Mouse (Mus musculus): ENCODE measurements around the gene Prps1. TPM values are rescaled to one million over a fixed set of nuclear protein-coding genes. Genes with fewer than 3 reads are reported as not detected.
A peak's percentile ranks its signal among the peaks of the same experiment; 100 is the strongest.
"Not testable (repeated sequence)": the region's sequence is repeated elsewhere in the genome, so short reads cannot be mapped to it uniquely, and the experiment has no call there.

The Prps1 gene
- polyA plus RNA-seq, 1 experiment from 2014 or later: 81.5 TPM

- H3K36me3 ChIP-seq (ENCODE audit: control insufficient read depth, insufficient read depth, low read length): no peaks in the 10 kb centered on the region
- H3K27ac ChIP-seq (ENCODE audit: low read depth, low read length): no peak overlapping the region
- no peak for ATAC-seq (replicated peaks; ENCODE audit: low FRiP score)
- DNase-seq (ENCODE audit: low spot score): no peak
- no peak overlapping the region for H3K4me2 ChIP-seq (ENCODE audit: low read depth, low read length, severe bottlenecking)
- WGBS: 71% methylated on average over 6 of the region's 6 CpGs
- no peaks in the 10 kb centered on the region; the same call in 1 of the 2 replicates for H3K27me3 ChIP-seq (ENCODE audit: control insufficient read depth, insufficient read depth, low read length)
- no peaks in the 10 kb centered on the region for H3K9me3 ChIP-seq (ENCODE audit: control insufficient read depth, low read length)
- no peak overlapping the region for H3K9ac ChIP-seq (ENCODE audit: low read length)
- no peak overlapping the region for H3K4me3 ChIP-seq (ENCODE audit: low read depth, low read length)
- peaks cover 4% of the 10 kb centered on the region; the same call in 1 of the 2 replicates for H3K4me1 ChIP-seq (replicated peaks; ENCODE audit: control insufficient read depth, insufficient read depth, low read length)
Measured at GRCm38 (mm10) chrX:140506436-140507180, 50.2 kb downstream of the Prps1 start.

DNA sequence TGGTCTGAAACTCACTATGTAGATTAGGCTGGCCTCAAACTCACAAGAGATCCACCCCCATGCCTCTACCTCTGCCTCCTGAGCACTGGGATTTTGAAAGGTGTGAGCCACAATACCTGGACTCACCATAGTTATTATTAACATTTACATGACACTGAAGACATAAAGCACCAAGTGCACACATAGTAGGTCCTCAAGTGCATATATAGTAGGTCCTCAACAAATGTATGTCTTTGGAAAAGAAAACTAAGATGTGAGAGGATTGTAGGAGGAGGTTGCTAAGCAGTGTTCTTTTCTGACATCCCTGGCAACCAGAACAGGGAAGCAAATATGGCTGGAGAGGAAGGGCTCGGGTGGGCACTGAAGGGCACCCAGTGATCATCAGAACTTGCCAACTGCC, 51.0 kb downstream of the Prps1 start:
- no peak for ATAC-seq (replicated peaks; ENCODE audit: low FRiP score)
- 85% methylated on average over 1 of the region's 1 CpGs for WGBS
- no peak overlapping the region for H3K27ac ChIP-seq (ENCODE audit: low read depth, low read length)
- no peaks in the 10 kb centered on the region for H3K9me3 ChIP-seq (ENCODE audit: control insufficient read depth, low read length)
- H3K4me2 ChIP-seq (ENCODE audit: low read depth, low read length, severe bottlenecking): no peak overlapping the region
- H3K9ac ChIP-seq (ENCODE audit: low read length): no peak overlapping the region
- no peaks in the 10 kb centered on the region; the same call in 1 of the 2 replicates for H3K27me3 ChIP-seq (ENCODE audit: control insufficient read depth, insufficient read depth, low read length)
- DNase-seq (ENCODE audit: low spot score): no peak
- no peak overlapping the region for H3K4me3 ChIP-seq (ENCODE audit: low read depth, low read length)
- H3K4me1 ChIP-seq (replicated peaks; ENCODE audit: control insufficient read depth, insufficient read depth, low read length): peaks cover 4% of the 10 kb centered on the region; the same call in 1 of the 2 replicates
- no peaks in the 10 kb centered on the region for H3K36me3 ChIP-seq (ENCODE audit: control insufficient read depth, insufficient read depth, low read length)

- not testable (repeated sequence) for H3K27ac ChIP-seq (ENCODE audit: low read depth, low read length); H3K4me1 ChIP-seq (replicated peaks; ENCODE audit: control insufficient read depth, insufficient read depth, low read length); H3K4me3 ChIP-seq (ENCODE audit: low read depth, low read length); H3K9me3 ChIP-seq (ENCODE audit: control insufficient read depth, low read length); H3K36me3 ChIP-seq (ENCODE audit: control insufficient read depth, insufficient read depth, low read length); DNase-seq (ENCODE audit: low spot score); ATAC-seq (replicated peaks; ENCODE audit: low FRiP score); H3K4me2 ChIP-seq (ENCODE audit: low read depth, low read length, severe bottlenecking); H3K9ac ChIP-seq (ENCODE audit: low read length); H3K27me3 ChIP-seq (ENCODE audit: control insufficient read depth, insufficient read depth, low read length)
- WGBS: 80% methylated on average over 4 of the region's 4 CpGs
Measured at GRCm38 (mm10) chrX:140508791-140509190, 52.4 kb downstream of the Prps1 start.

DNA sequence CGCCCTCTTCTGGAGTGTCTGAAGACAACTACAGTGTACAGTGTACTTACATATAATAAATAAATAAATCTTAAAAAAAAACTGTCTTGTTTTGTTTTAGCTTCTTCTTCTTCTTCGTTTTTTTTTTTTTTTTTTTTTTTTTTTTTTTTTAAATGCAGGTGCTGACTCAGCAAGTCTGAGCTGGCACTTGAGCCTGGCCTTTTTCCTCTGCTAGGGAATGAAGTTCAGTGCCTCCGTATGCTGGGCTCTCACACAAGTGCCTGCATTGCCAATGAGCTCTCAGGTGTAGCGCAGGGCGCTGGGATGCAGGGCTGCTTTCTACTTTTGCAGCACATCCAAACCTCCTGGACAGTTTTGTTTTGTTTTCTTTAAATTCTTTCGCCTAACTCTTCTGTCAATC, 53.4 kb downstream of the Prps1 start:
- 58% methylated on average over 5 of the region's 6 CpGs for WGBS
- no peak overlapping the region for H3K4me3 ChIP-seq (ENCODE audit: low read depth, low read length)
- peaks cover 4% of the 10 kb centered on the region; the same call in 1 of the 2 replicates for H3K4me1 ChIP-seq (replicated peaks; ENCODE audit: control insufficient read depth, insufficient read depth, low read length)
- peaks cover 3% of the 10 kb centered on the region; the same call in 1 of the 2 replicates for H3K27me3 ChIP-seq (ENCODE audit: control insufficient read depth, insufficient read depth, low read length)
- no peak overlapping the region for H3K27ac ChIP-seq (ENCODE audit: low read depth, low read length)
- DNase-seq (ENCODE audit: low spot score) (no peak), ATAC-seq (replicated peaks; ENCODE audit: low FRiP score) (no peak)
- H3K36me3 ChIP-seq (ENCODE audit: control insufficient read depth, insufficient read depth, low read length): no peaks in the 10 kb centered on the region
- no peaks in the 10 kb centered on the region for H3K9me3 ChIP-seq (ENCODE audit: control insufficient read depth, low read length)
- no peak overlapping the region for H3K9ac ChIP-seq (ENCODE audit: low read length)
- no peak overlapping the region for H3K4me2 ChIP-seq (ENCODE audit: low read depth, low read length, severe bottlenecking)

- Histone ChIP-seq H3K36me3 (ENCODE audit: control insufficient read depth, insufficient read depth, low read length) (no peaks in the 10 kb centered on the region), H3K9ac (ENCODE audit: low read length) (no peak overlapping the region), H3K4me2 (ENCODE audit: low read depth, low read length, severe bottlenecking) (no peak overlapping the region), H3K4me1 (replicated peaks; ENCODE audit: control insufficient read depth, insufficient read depth, low read length) (peaks cover 4% of the 10 kb centered on the region; the same call in 1 of the 2 replicates), H3K9me3 (ENCODE audit: control insufficient read depth, low read length) (no peaks in the 10 kb centered on the region), H3K4me3 (ENCODE audit: low read depth, low read length) (no peak overlapping the region), H3K27me3 (ENCODE audit: control insufficient read depth, insufficient read depth, low read length) (peaks cover 5% of the 10 kb centered on the region; the same call in 1 of the 2 replicates), H3K27ac (ENCODE audit: low read depth, low read length) (no peak overlapping the region)
- 35% methylated on average over 24 of the region's 24 CpGs for whole genome bisulfite sequencing
- ATAC-seq (replicated peaks; ENCODE audit: low FRiP score) (no peak; the same call in 1 of the 2 replicates), DNase-seq (ENCODE audit: low spot score) (no peak)
Measured at GRCm38 (mm10) chrX:140510696-140511429, 54.5 kb downstream of the Prps1 start.

GRCm38 (mm10) chrX:140511687-140512651, 55.6 kb downstream of the Prps1 start:
- Histone ChIP-seq H3K4me1 (replicated peaks; ENCODE audit: control insufficient read depth, insufficient read depth, low read length) (peaks cover 4% of the 10 kb centered on the region; the same call in 1 of the 2 replicates), H3K27me3 (ENCODE audit: control insufficient read depth, insufficient read depth, low read length) (peaks cover 5% of the 10 kb centered on the region; the same call in 1 of the 2 replicates), H3K36me3 (ENCODE audit: control insufficient read depth, insufficient read depth, low read length) (no peaks in the 10 kb centered on the region), H3K9me3 (ENCODE audit: control insufficient read depth, low read length) (no peaks in the 10 kb centered on the region), H3K27ac (ENCODE audit: low read depth, low read length) (no peak overlapping the region), H3K4me3 (ENCODE audit: low read depth, low read length) (no peak overlapping the region), H3K4me2 (ENCODE audit: low read depth, low read length, severe bottlenecking) (no peak overlapping the region), H3K9ac (ENCODE audit: low read length) (no peak overlapping the region)
- ATAC-seq (replicated peaks; ENCODE audit: low FRiP score): peak; percentile 18; the same call in 1 of the 2 replicates
- WGBS: 55% methylated on average over 7 of the region's 7 CpGs
- no peak for DNase-seq (ENCODE audit: low spot score)

- ATAC-seq (replicated peaks; ENCODE audit: low FRiP score): no peak
Measured at GRCm38 (mm10) chrX:140513379-140513778, 57.0 kb downstream of the Prps1 start.

GRCm38 (mm10) chrX:140518351-140518750, 61.9 kb downstream of the Prps1 start:
- ATAC-seq (replicated peaks; ENCODE audit: low FRiP score): no peak
- peaks cover 18% of the 10 kb centered on the region for H3K27me3 ChIP-seq (ENCODE audit: control insufficient read depth, insufficient read depth, low read length)

More at GRCm38 (mm10) chrX:140513379-140513778, 57.0 kb downstream of the Prps1 start:
- Histone ChIP-seq H3K27ac (ENCODE audit: low read depth, low read length) (no peak overlapping the region), H3K36me3 (ENCODE audit: control insufficient read depth, insufficient read depth, low read length) (no peaks in the 10 kb centered on the region), H3K4me2 (ENCODE audit: low read depth, low read length, severe bottlenecking) (no peak overlapping the region), H3K4me1 (replicated peaks; ENCODE audit: control insufficient read depth, insufficient read depth, low read length) (peaks cover 4% of the 10 kb centered on the region; the same call in 1 of the 2 replicates), H3K9me3 (ENCODE audit: control insufficient read depth, low read length) (no peaks in the 10 kb centered on the region), H3K9ac (ENCODE audit: low read length) (no peak overlapping the region), H3K27me3 (ENCODE audit: control insufficient read depth, insufficient read depth, low read length) (peaks cover 12% of the 10 kb centered on the region; the same call in 1 of the 2 replicates), H3K4me3 (ENCODE audit: low read depth, low read length) (no peak overlapping the region)
- no peak for DNase-seq (ENCODE audit: low spot score)
- WGBS: 91% methylated on average over 2 of the region's 2 CpGs

More at GRCm38 (mm10) chrX:140518351-140518750, 61.9 kb downstream of the Prps1 start:
- 87% methylated on average over 8 of the region's 8 CpGs for WGBS
- Histone ChIP-seq H3K4me2 (ENCODE audit: low read depth, low read length, severe bottlenecking) (no peak overlapping the region), H3K9me3 (ENCODE audit: control insufficient read depth, low read length) (no peaks in the 10 kb centered on the region), H3K4me3 (ENCODE audit: low read depth, low read length) (no peak overlapping the region), H3K36me3 (ENCODE audit: control insufficient read depth, insufficient read depth, low read length) (no peaks in the 10 kb centered on the region), H3K9ac (ENCODE audit: low read length) (no peak overlapping the region), H3K27ac (ENCODE audit: low read depth, low read length) (no peak overlapping the region), H3K4me1 (replicated peaks; ENCODE audit: control insufficient read depth, insufficient read depth, low read length) (no peaks in the 10 kb centered on the region)
- DNase-seq (ENCODE audit: low spot score): no peak
